Mouse (Mus musculus): ENCODE data around the gene Shcbp1l. TPM values are rescaled to one million over a fixed set of nuclear protein-coding genes. Genes with fewer than 3 reads are reported as not detected.

Shcbp1l gene
- 0.13 and 0.16 TPM in 2 replicates for polyA plus RNA-seq (2012; rRNA removed; ENCODE audit: low replicate concordance)

DNA sequence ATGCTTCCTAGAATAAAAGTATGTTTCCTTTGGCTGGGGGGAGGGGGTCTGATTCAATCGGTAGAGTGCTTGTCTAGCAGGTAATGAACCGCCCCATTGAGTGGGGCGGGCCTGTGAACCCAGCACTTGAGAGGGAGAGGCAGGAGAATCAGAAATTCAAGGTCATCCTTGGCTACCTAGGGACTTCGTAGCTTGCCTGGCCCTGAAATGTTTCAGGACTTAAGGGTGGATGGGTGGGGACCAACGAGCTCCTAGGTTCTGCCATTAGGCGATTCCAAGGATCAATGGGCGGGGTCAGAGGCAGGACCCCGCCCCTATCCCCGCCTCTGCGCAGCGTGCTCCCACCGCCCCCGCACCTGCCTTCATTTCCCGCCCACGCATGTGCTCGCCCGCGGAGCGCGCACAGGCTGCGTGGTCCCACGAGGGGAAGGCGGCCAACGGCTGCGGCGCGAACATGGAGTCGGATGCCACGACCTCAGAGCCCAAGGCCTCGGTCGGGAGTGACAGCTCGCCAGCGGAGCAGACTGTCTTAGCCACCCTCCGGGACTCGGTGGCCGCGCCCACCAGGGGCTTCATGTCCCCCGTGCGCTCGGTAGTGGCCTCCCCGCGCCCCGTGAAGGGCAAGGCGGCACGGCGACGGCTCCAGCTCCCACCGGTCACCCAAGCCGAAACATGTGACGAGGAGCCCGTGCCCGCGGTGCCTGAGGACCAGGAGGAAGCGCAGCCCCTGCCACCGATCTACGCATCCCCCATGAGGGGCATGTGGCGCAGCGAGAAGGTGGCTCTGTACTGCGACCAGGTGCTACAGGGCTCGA lies at the start of gene Shcbp1l:
Shcbp1l (plus strand) TSS at position 393 of the 815 bp plus-strand sequence.

DNA sequence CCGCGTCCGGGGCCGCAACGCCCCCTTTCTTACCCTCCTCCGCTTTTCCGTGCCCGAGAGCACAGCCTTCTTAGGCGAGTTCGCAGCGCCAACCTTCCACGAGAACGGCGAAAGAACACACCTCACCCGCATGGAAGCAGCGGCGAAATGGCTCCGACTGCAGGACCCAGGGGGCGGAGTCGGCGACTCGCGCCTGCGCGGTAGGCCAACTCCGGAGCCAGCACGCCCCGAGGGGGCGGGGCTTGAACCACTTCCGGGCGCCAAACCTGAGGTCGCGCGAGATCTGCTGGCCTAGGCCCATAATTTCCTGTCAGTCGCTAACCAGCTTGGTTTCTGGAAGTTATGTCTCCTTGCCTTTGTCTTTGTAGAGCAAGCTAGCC lies 62.5 kb downstream of the Shcbp1l start, which contains the start of gene Dhx9:
Dhx9 (minus strand) TSS at position 161 of the 380 bp plus-strand sequence.

Other genes starting within 250 kb of the Shcbp1l start
- gene Lamc2, start 238.7 kb upstream of the Shcbp1l start, polyA plus RNA-seq (2012; rRNA removed; ENCODE audit: low replicate concordance), result 7.9 and 9.1 TPM in 2 replicates
- gene Lamc1, start 92.4 kb upstream of the Shcbp1l start, polyA plus RNA-seq (2012; rRNA removed; ENCODE audit: low replicate concordance), result 164 and 180 TPM in 2 replicates
- 6.2 and 15.1 TPM in 2 replicates for gene Dhx9, start 62.5 kb downstream of the Shcbp1l start, polyA plus RNA-seq (2012; rRNA removed; ENCODE audit: low replicate concordance)
- gene Npl, start 124.9 kb downstream of the Shcbp1l start, polyA plus RNA-seq (2012; rRNA removed; ENCODE audit: low replicate concordance), result 1.5 and 2.5 TPM in 2 replicates
- 0.01 and 0.07 TPM in 2 replicates for gene Rgs8, start 227.9 kb downstream of the Shcbp1l start, polyA plus RNA-seq (2012; rRNA removed; ENCODE audit: low replicate concordance)